Mouse (Mus musculus) kidney, postnatal 0 days (tissue): ENCODE measurements around the gene Wdr20. TPM values are rescaled to one million over a fixed set of nuclear protein-coding genes. Genes with fewer than 3 reads are reported as not detected.

Experiments used
- ATAC-seq: fragments of 200-750 bp; cut with Nextera tagmentation; replicated peaks from 2 replicates; pipeline ENCODE4 v1.8.0; 2017; ENCODE audit warnings: low read depth, moderate number of reproducible peaks, moderate TSS enrichment, moderate library complexity; ENCODE audit not compliant: low FRiP score
- DNase-seq: peaks from one replicate; pipeline ENCODE4 v3.0.0-alpha.2; 2016; ENCODE audit warnings: low spot score
- H3K27ac ChIP-seq: fragments of 300-500 bp; sonication (generic); 2 replicates; pipeline ENCODE4 v1.5.1; 2014; ENCODE audit warnings: mild to moderate bottlenecking
- H3K27me3 ChIP-seq: fragments of 300-500 bp; sonication (generic); 2 replicates; pipeline ENCODE4 v1.6.1; 2014; ENCODE audit warnings: low read length, mixed read lengths; ENCODE audit not compliant: insufficient read depth
- H3K36me3 ChIP-seq: fragments of 300-500 bp; sonication (generic); 2 replicates; pipeline ENCODE4 v1.6.1; 2014; ENCODE audit warnings: low read length, mixed read lengths; ENCODE audit not compliant: insufficient read depth
- H3K4me1 ChIP-seq: fragments of 300-500 bp; sonication (generic); replicated peaks from 2 replicates; pipeline ENCODE4 v1.6.1; 2014; ENCODE audit warnings: antibody characterized with exemption, low read length, mixed read lengths; ENCODE audit not compliant: insufficient read depth
- H3K4me2 ChIP-seq: fragments of 300-500 bp; sonication (generic); 2 replicates; pipeline ENCODE4 v1.6.1; 2014; ENCODE audit warnings: mild to moderate bottlenecking, low read length, moderate library complexity, mixed read lengths
- H3K4me3 ChIP-seq: fragments of 300-500 bp; sonication (generic); replicated peaks from 2 replicates; pipeline ENCODE4 v1.5.1; 2014; ENCODE audit warnings: low read depth, low read length
- H3K9ac ChIP-seq: fragments of 300-500 bp; sonication (generic); 2 replicates; pipeline ENCODE4 v1.6.1; 2014; ENCODE audit warnings: low read depth, low read length
- H3K9me3 ChIP-seq: fragments of 300-500 bp; sonication (generic); replicated peaks from 2 replicates; pipeline ENCODE4 v1.6.1; 2016; ENCODE audit warnings: low read length, inconsistent platforms, mixed read lengths
- CTCF ChIP-seq: IDR thresholded peaks from 2 replicates; pipeline ENCODE4 v1.5.1; 2016; ENCODE audit warnings: antibody characterized with exemption, low read depth, mild to moderate bottlenecking, moderate library complexity
- WGBS: fragments of 180-500 bp; shearing (Covaris S2); extraction: QIAGEN DNeasy Blood & Tissue Kit; methylation state at CpG from one replicate; pipeline ENCODE4 v1.1.7; 2014; 5-methylcytosine and 5-hydroxymethylcytosine counted together
- polyA plus RNA-seq: library from polyadenylated mRNA; unstranded; fragments of >200 nt; fragmentation: Nextera tagmentation; extraction: Ambion mirVana; gene quantifications from 2 replicates; pipeline ENCODE4 v1.2.1, GENCODE M21; 2015

Gene Wdr20
- polyA plus RNA-seq, 1 experiment from 2014 or later, result 18.6 TPM

GRCm38 (mm10) chr12:110777853-110778252 is 40.1 kb downstream of the Wdr20 start:
- Histone ChIP-seq H3K27me3 (no peaks in the 10 kb centered on the region), H3K9me3 (no peaks in the 10 kb centered on the region), H3K36me3 (peaks cover 7% of the 10 kb centered on the region), H3K9ac (no peak overlapping the region), H3K27ac (no peak overlapping the region), H3K4me3 (no peak overlapping the region), H3K4me1 (no peaks in the 10 kb centered on the region), H3K4me2 (no peak overlapping the region)
- DNase-seq (no peak), ATAC-seq (no peak)
- TF ChIP-seq CTCF, result no peak
- 83% methylated on average over 5 of the region's 5 CpGs for WGBS

- TF ChIP-seq CTCF, result no peak
- H3K9ac ChIP-seq, result no peak overlapping the region
- ATAC-seq (no peak), DNase-seq (no peak)
- H3K4me1 ChIP-seq, result no peaks in the 10 kb centered on the region
- H3K9me3 ChIP-seq, result no peaks in the 10 kb centered on the region
- H3K36me3 ChIP-seq, result peaks cover 7% of the 10 kb centered on the region
- no peaks in the 10 kb centered on the region for H3K27me3 ChIP-seq
- WGBS, result 72% methylated on average over 7 of the region's 7 CpGs
- no peak overlapping the region for H3K4me3 ChIP-seq
- no peak overlapping the region for H3K27ac ChIP-seq
- no peak overlapping the region for H3K4me2 ChIP-seq
Measured at GRCm38 (mm10) chr12:110779296-110779695, 41.6 kb downstream of the Wdr20 start.

- H3K9me3 ChIP-seq, result no peaks in the 10 kb centered on the region
- H3K27ac ChIP-seq, result no peak overlapping the region
- H3K27me3 ChIP-seq, result no peaks in the 10 kb centered on the region
- DNase-seq (no peak), ATAC-seq (no peak)
- no peak for TF ChIP-seq CTCF
- no peaks in the 10 kb centered on the region for H3K4me1 ChIP-seq
- H3K4me3 ChIP-seq, result no peak overlapping the region
- no peak overlapping the region for H3K9ac ChIP-seq
- no peak overlapping the region for H3K4me2 ChIP-seq
- WGBS, result 85% methylated on average over 8 of the region's 8 CpGs
- peaks cover 7% of the 10 kb centered on the region for H3K36me3 ChIP-seq
Measured at GRCm38 (mm10) chr12:110781181-110781580, 43.4 kb downstream of the Wdr20 start.

GRCm38 (mm10) chr12:110782278-110782677 is 44.5 kb downstream of the Wdr20 start:
- no peak overlapping the region for H3K4me3 ChIP-seq
- H3K36me3 ChIP-seq, result peaks cover 7% of the 10 kb centered on the region
- H3K27ac ChIP-seq, result no peak overlapping the region
- H3K9ac ChIP-seq, result no peak overlapping the region
- no peaks in the 10 kb centered on the region for H3K4me1 ChIP-seq
- H3K9me3 ChIP-seq, result no peaks in the 10 kb centered on the region
- no peaks in the 10 kb centered on the region for H3K27me3 ChIP-seq
- H3K4me2 ChIP-seq, result no peak overlapping the region
- no peak for ATAC-seq
- no peak for DNase-seq
- 92% methylated on average over 1 of the region's 1 CpGs for WGBS
- TF ChIP-seq CTCF, result no peak

GRCm38 (mm10) chr12:110784211-110784610 is 46.5 kb downstream of the Wdr20 start:
- no peak overlapping the region for H3K27ac ChIP-seq
- no peak overlapping the region for H3K4me2 ChIP-seq
- H3K9ac ChIP-seq, result no peak overlapping the region
- no peak for DNase-seq
- no peaks in the 10 kb centered on the region for H3K9me3 ChIP-seq
- peaks cover 7% of the 10 kb centered on the region for H3K36me3 ChIP-seq
- TF ChIP-seq CTCF, result no peak
- no peaks in the 10 kb centered on the region for H3K27me3 ChIP-seq
- no peak overlapping the region for H3K4me3 ChIP-seq
- 90% methylated on average over 2 of the region's 2 CpGs for WGBS
- ATAC-seq, result no peak
- no peaks in the 10 kb centered on the region for H3K4me1 ChIP-seq

GRCm38 (mm10) chr12:110786243-110786642 is 48.5 kb downstream of the Wdr20 start:
- H3K4me2 ChIP-seq, result no peak overlapping the region
- no peaks in the 10 kb centered on the region for H3K9me3 ChIP-seq
- 81% methylated on average over 4 of the region's 4 CpGs for WGBS
- H3K27me3 ChIP-seq, result no peaks in the 10 kb centered on the region
- H3K4me1 ChIP-seq, result no peaks in the 10 kb centered on the region
- 0 out of 2 replicates have a peak, but pooled peaks cover 2% of the 10 kb centered on the region for H3K36me3 ChIP-seq
- H3K4me3 ChIP-seq, result no peak overlapping the region
- no peak overlapping the region for H3K9ac ChIP-seq
- no peak for ATAC-seq
- TF ChIP-seq CTCF, result no peak
- H3K27ac ChIP-seq, result no peak overlapping the region
- DNase-seq, result no peak

- Histone ChIP-seq H3K27ac (peak overlapping the region; percentile 57; the same call in 1 of the 2 replicates), H3K9me3 (no peaks in the 10 kb centered on the region), H3K27me3 (no peaks in the 10 kb centered on the region), H3K9ac (no peak overlapping the region), H3K4me2 (no peak overlapping the region), H3K4me3 (no peak overlapping the region), H3K4me1 (no peaks in the 10 kb centered on the region), H3K36me3 (peaks cover 2% of the 10 kb centered on the region; the same call in 1 of the 2 replicates)
- ATAC-seq, result peak; percentile 52; the same call in 1 of the 2 replicates
- no peak for DNase-seq
- TF ChIP-seq CTCF, result no peak
- 88% methylated on average over 4 of the region's 4 CpGs for WGBS
Measured at GRCm38 (mm10) chr12:110790580-110790979, 52.8 kb downstream of the Wdr20 start.
